20 mouse cellular contexts compared by ENCODE assay signal in genomic region chr5:32342711-32343285, GRCm38 (mm10).
"Had no signal": no experiment of that assay in that cellular context is flagged by ENCODE, and none has a peak within 500 bp of the region (broad histone marks: within the 10 kb centered on the region; RNA-seq: fewer than 3 reads in every experiment).

No protein-coding gene starts in this region.

- H3K36me3 ChIP-seq: limb, embryonic 10.5 days; limb, embryonic 13.5 days; liver, embryonic 12.5 days; liver, embryonic 15.5 days; lung, embryonic 15.5 days; midbrain, embryonic 10.5 days; midbrain, embryonic 13.5 days; neural tube, embryonic 13.5 days had no signal

- H3K4me2 ChIP-seq: limb, embryonic 13.5 days; liver, embryonic 12.5 days; liver, embryonic 15.5 days; lung, embryonic 15.5 days; midbrain, embryonic 13.5 days; neural tube, embryonic 13.5 days had no signal

- H3K27ac ChIP-seq: kidney, postnatal 0 days; limb, embryonic 10.5 days; limb, embryonic 13.5 days; liver, embryonic 12.5 days; liver, embryonic 15.5 days; lung, embryonic 15.5 days; midbrain, embryonic 10.5 days; midbrain, embryonic 13.5 days; neural tube, embryonic 13.5 days had no signal

- H3K27me3 ChIP-seq: limb, embryonic 13.5 days; liver, embryonic 12.5 days; liver, embryonic 15.5 days; lung, embryonic 15.5 days; midbrain, embryonic 13.5 days; neural tube, embryonic 13.5 days had no signal

- H3K4me1 ChIP-seq: limb, embryonic 10.5 days; limb, embryonic 13.5 days; liver, embryonic 12.5 days; liver, embryonic 15.5 days; megakaryocyte, embryonic 14.5 days; midbrain, embryonic 13.5 days had no signal

- ATAC-seq: liver, embryonic 12.5 days; midbrain, embryonic 13.5 days; midbrain, embryonic 16.5 days had no signal

- H3K9ac ChIP-seq: limb, embryonic 13.5 days; liver, embryonic 12.5 days; liver, embryonic 15.5 days; lung, embryonic 15.5 days; midbrain, embryonic 13.5 days; neural tube, embryonic 13.5 days had no signal

- DNase-seq: kidney, postnatal 25 days; layer of hippocampus, adult 9-11 months; liver; lung, adult 18-20 months; lung, postnatal 10 days; lung, postnatal 36 days; thymus, postnatal 25 days had no signal

- H3K9me3 ChIP-seq: limb, embryonic 10.5 days; limb, embryonic 13.5 days; liver, embryonic 12.5 days; liver, embryonic 15.5 days; lung, embryonic 15.5 days; megakaryocyte, embryonic 14.5 days; midbrain, embryonic 10.5 days; midbrain, embryonic 13.5 days; neural tube, embryonic 13.5 days had no signal

- H3K4me3 ChIP-seq: layer of hippocampus, adult 2 months; limb, embryonic 10.5 days; limb, embryonic 13.5 days; liver, embryonic 12.5 days; liver, embryonic 15.5 days; lung, embryonic 15.5 days; megakaryocyte, embryonic 14.5 days; midbrain, embryonic 10.5 days; midbrain, embryonic 13.5 days; myocyte; neural tube, embryonic 13.5 days had no signal
